Mouse (Mus musculus): Measurements from ENCODE around the gene Fam240b.

- TF ChIP-seq MAX (IDR thresholded peaks at IDR 0.05; ENCODE audit: low read depth) (no peak), E2F4 (IDR thresholded peaks at IDR 0.05; ENCODE audit: insufficient read depth) (no peak), TCF3 (IDR thresholded peaks at IDR 0.05; ENCODE audit: insufficient read length, low read depth) (no peak), USF1 (IDR thresholded peaks at IDR 0.05; ENCODE audit: low read depth) (no peak), POLR2A (IDR thresholded peaks at IDR 0.05; ENCODE audit: insufficient read length, low read depth) (no peak)
These were observed 32.5 kb upstream of the Fam240b start for GRCm38 (mm10) chr13:64530139-64530538.
